Mouse (Mus musculus) ES-E14 (cell line): ENCODE data around the gene Ptprm. TPM values are rescaled to one million over a fixed set of nuclear protein-coding genes. Genes with fewer than 3 reads are reported as not detected.

Experiments used
- DNase-seq: peaks from one replicate; pipeline ENCODE4 v3.0.0-alpha.2; 2013; ENCODE audit warnings: low read depth, low spot score
- H3K27ac ChIP-seq: 2 replicates; pipeline ENCODE4 v1.5.1; 2012; ENCODE audit warnings: low read depth, mild to moderate bottlenecking, low read length, moderate library complexity, mixed read lengths; ENCODE audit not compliant: poor library complexity, insufficient read depth, severe bottlenecking
- H3K36me3 ChIP-seq: 2 replicates; pipeline ENCODE4 v1.6.1; 2012; ENCODE audit warnings: mild to moderate bottlenecking, low read length, moderate library complexity, mixed read lengths; ENCODE audit not compliant: control insufficient read depth, poor library complexity, insufficient read depth, severe bottlenecking
- H3K4me1 ChIP-seq, 2 experiments: fragments of 150-350 bp in 1 of 2; sonication (generic) in 1 of 2; 2 replicates each; pipeline ENCODE4 v1.6.1; 2012; ENCODE audit warnings: low read length in 2 of 2, mild to moderate bottlenecking in 1 of 2, mixed read lengths in 1 of 2; ENCODE audit not compliant: control insufficient read depth in 2 of 2, insufficient read depth in 2 of 2, poor library complexity in 1 of 2
- H3K4me3 ChIP-seq, 2 experiments: fragments of 150-350 bp in 1 of 2; sonication (generic) in 1 of 2; 2 replicates each; pipeline ENCODE4 v1.5.1; 2012; ENCODE audit warnings: low read length in 2 of 2, low read depth in 1 of 2, mild to moderate bottlenecking in 1 of 2, mixed read lengths in 1 of 2; ENCODE audit not compliant: insufficient read depth in 1 of 2, poor library complexity in 1 of 2, severe bottlenecking in 1 of 2
- H3K9ac ChIP-seq: 2 replicates; pipeline ENCODE4 v1.6.1; 2012; ENCODE audit warnings: low read depth, mild to moderate bottlenecking, low read length, mixed read lengths; ENCODE audit not compliant: poor library complexity, insufficient read depth, severe bottlenecking
- H3K9me3 ChIP-seq: fragments of 150-350 bp; sonication (generic); 2 replicates; pipeline ENCODE4 v1.6.1; 2012; ENCODE audit warnings: low read depth, mild to moderate bottlenecking, low read length; ENCODE audit not compliant: control insufficient read depth, insufficient read depth
- CHD2 ChIP-seq: IDR thresholded peaks from 2 replicates; pipeline ENCODE4 v1.6.1; 2014; ENCODE audit warnings: mild to moderate bottlenecking, low read depth, low read length, inconsistent platforms
- HCFC1 ChIP-seq: IDR thresholded peaks from 2 replicates; pipeline ENCODE4 v1.6.1; 2012; ENCODE audit warnings: low read length, inconsistent platforms, borderline replicate concordance; ENCODE audit not compliant: insufficient read depth
- MAFK ChIP-seq: IDR thresholded peaks from 2 replicates; pipeline ENCODE4 v1.6.1; 2014; ENCODE audit warnings: mild to moderate bottlenecking, low read depth, low read length, inconsistent platforms; ENCODE audit not compliant: insufficient read depth
- ZC3H11A ChIP-seq: IDR thresholded peaks from 2 replicates; pipeline ENCODE4 v1.6.1; 2012; ENCODE audit warnings: low read depth, mild to moderate bottlenecking, inconsistent platforms, low read length, borderline replicate concordance
- ZNF384 ChIP-seq: IDR thresholded peaks from 2 replicates; pipeline ENCODE4 v1.6.1; 2012; ENCODE audit warnings: low read depth, low read length, inconsistent platforms
- in situ Hi-C, 2 experiments: fragments of 600-800 bp; cut with MboI; formaldehyde crosslinking; loops; one replicate each; pipeline ENCODE4 v1.15.1; 2025; ENCODE audit warnings: low sequenced_read_pairs in 2 of 2, inconsistent platforms in 1 of 2; ENCODE audit not compliant: unreplicated experiment in 2 of 2
- total RNA-seq: library from RNA; depleted of rRNA; stranded (reverse); fragments of 300-350 nt; gene quantifications from 2 replicates; pipeline ENCODE4 v1.2.3, GENCODE M21; 2012

The Ptprm gene
- total RNA-seq, 1 experiment: 2.9 TPM

DNA sequence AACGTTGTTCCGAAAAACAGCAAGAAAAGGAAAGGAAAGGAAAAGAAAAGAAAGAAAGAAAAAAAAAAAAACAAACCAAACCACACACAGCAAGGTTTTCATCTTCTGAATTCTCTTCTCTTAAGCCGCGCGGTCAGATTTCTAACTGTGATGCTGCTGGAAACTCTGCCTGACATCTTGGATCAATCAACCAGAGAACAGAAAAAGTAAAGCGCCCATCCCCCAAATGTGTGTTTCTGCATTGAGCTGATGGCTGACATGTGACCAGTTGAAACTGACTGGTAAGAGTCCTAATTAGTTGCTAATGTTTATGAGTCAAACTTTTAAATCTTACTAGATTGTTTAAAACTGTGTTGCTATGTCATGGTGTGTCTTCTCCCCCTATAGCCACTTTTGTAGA lies 441.7 kb downstream of the Ptprm start:
- in situ Hi-C loops: no loop called here
- H3K4me3 ChIP-seq: no peak overlapping the region
- no peaks in the 10 kb centered on the region for H3K4me1 ChIP-seq
- no peak overlapping the region for H3K27ac ChIP-seq
- DNase-seq: no peak
- TF ChIP-seq ZC3H11A (no peak), ZNF384 (no peak), HCFC1 (no peak), MAFK (no peak), CHD2 (no peak)
- no peaks in the 10 kb centered on the region for H3K36me3 ChIP-seq
- no peak overlapping the region for H3K9ac ChIP-seq
- H3K9me3 ChIP-seq: no peaks in the 10 kb centered on the region

DNA sequence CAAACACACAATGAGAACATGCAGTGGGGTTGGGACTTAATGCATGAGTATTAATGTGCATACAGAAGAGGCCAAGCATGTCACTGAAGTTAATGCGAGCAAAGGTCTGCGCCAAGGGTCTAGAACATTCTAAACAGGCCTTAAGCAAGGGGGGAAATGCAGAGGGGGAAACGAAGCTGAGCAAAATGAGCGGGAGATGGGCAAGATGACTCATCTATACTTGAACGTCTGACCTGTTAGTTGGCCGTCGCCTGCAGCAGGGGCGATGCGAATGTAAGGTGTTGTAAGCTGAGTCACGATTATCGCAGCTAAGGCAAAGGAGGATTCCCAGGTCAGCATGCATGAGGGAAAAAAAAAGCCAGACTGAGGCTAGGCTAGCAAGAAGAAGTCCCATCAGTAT lies 442.1 kb downstream of the Ptprm start:
- no peaks in the 10 kb centered on the region for H3K36me3 ChIP-seq
- no peak overlapping the region for H3K27ac ChIP-seq
- H3K9me3 ChIP-seq: no peaks in the 10 kb centered on the region
- no peak for DNase-seq
- in situ Hi-C loops: no loop called here
- H3K9ac ChIP-seq: no peak overlapping the region
- H3K4me3 ChIP-seq: no peak overlapping the region
- H3K4me1 ChIP-seq: no peaks in the 10 kb centered on the region
- TF ChIP-seq ZC3H11A (no peak), HCFC1 (no peak), MAFK (no peak), ZNF384 (no peak), CHD2 (no peak)

DNA sequence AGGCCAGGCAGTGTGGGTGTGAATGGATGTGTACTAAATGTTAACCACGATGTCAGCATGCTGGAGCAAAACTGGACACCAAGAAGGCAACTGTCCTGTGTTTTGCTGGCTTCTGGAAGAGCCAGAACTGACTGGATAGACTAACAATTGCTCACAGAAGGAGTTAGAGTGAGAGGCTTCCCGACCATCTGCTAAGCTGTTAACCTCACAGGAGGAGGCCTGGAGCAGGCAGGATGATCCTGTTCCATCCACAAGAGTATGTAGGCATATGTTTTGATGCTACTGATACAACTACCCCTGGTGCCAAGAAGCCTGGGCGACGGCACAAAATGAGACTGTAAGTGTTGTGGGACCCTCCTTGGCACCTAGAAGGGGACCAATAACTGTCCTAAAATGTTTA lies 444.4 kb downstream of the Ptprm start:
- no peak overlapping the region for H3K9ac ChIP-seq
- no peak for DNase-seq
- no peaks in the 10 kb centered on the region for H3K36me3 ChIP-seq
- H3K9me3 ChIP-seq: no peaks in the 10 kb centered on the region
- H3K4me3 ChIP-seq: no peak overlapping the region
- H3K4me1 ChIP-seq: no peaks in the 10 kb centered on the region
- in situ Hi-C loops: no loop called here
- TF ChIP-seq ZNF384: no peak
- no peak for TF ChIP-seq ZC3H11A
- no peak for TF ChIP-seq CHD2
- no peak for TF ChIP-seq MAFK
- no peak for TF ChIP-seq HCFC1
- H3K27ac ChIP-seq: no peak overlapping the region

DNA sequence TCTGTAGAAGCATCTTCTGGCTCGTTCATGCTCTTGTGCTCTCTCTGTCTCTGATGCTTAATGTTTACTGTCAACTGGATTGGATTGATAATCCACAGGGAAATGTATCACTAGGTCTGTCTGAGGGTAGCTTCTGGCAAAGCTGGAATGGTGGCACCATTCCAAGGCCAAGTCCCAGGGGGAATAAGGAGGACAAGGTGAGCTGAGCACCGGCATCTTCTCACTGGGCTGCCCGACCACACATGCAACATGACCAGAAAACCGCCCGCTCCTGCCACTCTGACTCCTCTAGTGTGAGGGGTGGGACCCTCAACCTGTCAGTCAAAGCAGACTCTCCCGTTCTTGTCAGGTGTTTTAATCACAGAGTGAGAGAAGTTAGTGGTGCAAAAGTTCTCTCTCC lies 445.3 kb downstream of the Ptprm start:
- no peak for DNase-seq
- Histone ChIP-seq H3K9me3 (no peaks in the 10 kb centered on the region), H3K4me1 (no peaks in the 10 kb centered on the region), H3K27ac (no peak overlapping the region), H3K4me3 (no peak overlapping the region), H3K9ac (no peak overlapping the region), H3K36me3 (no peaks in the 10 kb centered on the region)
- no peak for TF ChIP-seq ZNF384
- TF ChIP-seq MAFK: no peak
- TF ChIP-seq HCFC1: no peak
- no peak for TF ChIP-seq ZC3H11A
- TF ChIP-seq CHD2: no peak
- in situ Hi-C loops: no loop called here

DNA sequence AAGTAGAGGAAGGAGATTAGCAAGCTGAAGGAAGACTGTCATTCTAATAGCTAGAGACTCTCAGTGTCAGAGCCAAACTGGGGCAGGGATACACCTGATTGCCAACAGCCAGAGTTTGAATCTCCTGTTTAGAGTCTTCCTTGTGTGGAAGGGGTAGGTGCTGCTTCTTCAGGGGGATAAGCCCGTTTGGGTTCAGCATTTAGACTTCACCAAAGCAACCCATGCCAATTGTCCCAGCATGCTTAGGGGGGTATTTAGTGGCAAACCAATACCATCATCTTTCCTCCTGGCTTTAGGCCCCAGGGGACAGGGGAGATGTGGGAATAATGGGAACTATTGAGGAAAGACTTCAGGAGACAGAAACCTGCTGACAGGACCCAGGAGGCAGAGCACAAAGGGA lies 460.1 kb downstream of the Ptprm start:
- in situ Hi-C loops: no loop called here
- no peaks in the 10 kb centered on the region for H3K9me3 ChIP-seq
- H3K4me1 ChIP-seq: no peaks in the 10 kb centered on the region
- no peak overlapping the region for H3K9ac ChIP-seq
- H3K36me3 ChIP-seq: no peaks in the 10 kb centered on the region
- no peak overlapping the region for H3K4me3 ChIP-seq
- no peak overlapping the region for H3K27ac ChIP-seq
- no peak for TF ChIP-seq ZC3H11A
- no peak for DNase-seq
